Mouse (Mus musculus): ENCODE results near the gene Dis3.

DNA sequence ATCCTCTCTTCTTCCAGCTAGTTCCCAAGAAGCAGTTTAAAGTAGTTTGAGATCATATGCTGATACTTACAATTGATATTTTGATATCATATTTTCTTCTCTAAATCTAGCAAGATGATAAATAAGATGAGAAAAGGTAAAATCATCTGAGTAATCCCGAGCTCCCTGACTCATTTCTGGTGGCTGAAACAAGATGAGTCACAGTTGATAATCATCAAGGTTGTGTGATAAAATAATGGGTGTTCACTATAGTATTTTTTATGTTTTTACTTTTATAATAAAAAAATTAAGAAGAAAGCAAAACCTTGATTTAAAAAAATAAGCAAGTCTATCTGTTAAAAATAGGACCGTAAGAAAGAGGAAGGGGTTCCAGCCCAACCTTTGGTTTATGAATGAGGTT, 34.5 kb upstream of the Dis3 start:
- no peak for TF ChIP-seq USF1 (IDR thresholded peaks at IDR 0.05; ENCODE audit: low read depth)
- TF ChIP-seq SRF (IDR thresholded peaks at IDR 0.05; ENCODE audit: control insufficient read depth, insufficient read length, low read depth): no peak
- no peak for TF ChIP-seq POLR2A (IDR thresholded peaks at IDR 0.05; ENCODE audit: insufficient read length, low read depth)

All from myocyte (in vitro differentiated cells).